Mouse (Mus musculus) R1 (cell line): Measurements from ENCODE around the gene L1td1.

Experiments used
- DNase-seq: peaks from one replicate; pipeline ENCODE4 v3.0.0-alpha.2; 2018; ENCODE audit warnings: low read depth, low spot score

The L1td1 gene

DNA sequence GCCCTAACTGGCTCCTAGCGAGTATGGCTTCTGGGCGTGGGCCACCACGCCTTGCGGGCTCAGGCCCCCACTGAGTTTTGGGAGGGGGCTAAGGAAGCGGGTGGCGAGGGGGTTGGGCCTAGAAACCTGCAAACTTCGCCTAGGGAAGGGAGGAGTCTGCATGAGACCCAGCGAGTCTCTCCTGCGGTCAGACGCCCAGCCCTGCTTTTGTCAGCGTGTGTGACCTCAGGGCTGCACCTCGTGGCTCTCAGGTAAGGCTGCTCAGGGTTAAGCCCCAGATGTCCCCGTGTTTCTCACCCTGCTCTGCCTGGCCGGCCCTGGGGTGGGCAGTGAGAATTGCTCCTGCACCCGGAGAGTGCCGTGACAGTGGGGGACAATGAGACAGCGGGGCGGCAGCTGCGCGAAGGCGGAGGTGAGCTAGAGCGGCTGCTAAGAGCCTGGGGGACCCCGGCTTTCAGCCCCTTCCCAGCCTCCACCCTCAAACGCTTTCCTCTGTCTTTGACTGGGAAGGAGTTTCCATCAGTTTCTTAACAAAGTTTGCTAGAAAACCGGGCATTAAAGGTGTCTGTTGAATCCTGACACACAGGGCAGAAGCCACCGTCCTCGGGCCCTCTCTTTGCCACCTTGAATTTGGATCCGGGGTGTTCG is at the start of gene L1td1:
TSS of gene L1td1 (plus strand) at position 145 of the 648 bp plus-strand sequence.
- DNase-seq: peak; percentile 96

DNA sequence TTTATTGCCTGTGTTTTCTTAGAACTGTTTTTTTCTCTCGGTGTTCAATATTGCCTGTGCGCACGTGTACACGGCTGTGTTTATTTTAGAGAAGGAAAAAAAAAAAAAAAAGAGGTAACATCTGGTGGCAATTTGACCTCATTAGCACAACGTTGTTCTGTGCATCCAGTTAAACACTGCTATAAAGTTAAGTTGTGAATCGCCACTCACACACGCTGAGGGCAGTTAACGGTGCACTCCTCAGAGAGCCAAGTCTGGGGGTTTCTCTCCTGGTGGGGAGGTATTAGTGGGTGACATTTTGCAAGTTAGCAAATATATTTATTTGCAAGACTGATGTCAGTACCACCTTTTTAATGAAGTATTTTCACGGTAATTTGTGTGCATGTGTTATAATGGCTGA is 49.0 kb upstream of the L1td1 start:
- no peak for DNase-seq

DNA sequence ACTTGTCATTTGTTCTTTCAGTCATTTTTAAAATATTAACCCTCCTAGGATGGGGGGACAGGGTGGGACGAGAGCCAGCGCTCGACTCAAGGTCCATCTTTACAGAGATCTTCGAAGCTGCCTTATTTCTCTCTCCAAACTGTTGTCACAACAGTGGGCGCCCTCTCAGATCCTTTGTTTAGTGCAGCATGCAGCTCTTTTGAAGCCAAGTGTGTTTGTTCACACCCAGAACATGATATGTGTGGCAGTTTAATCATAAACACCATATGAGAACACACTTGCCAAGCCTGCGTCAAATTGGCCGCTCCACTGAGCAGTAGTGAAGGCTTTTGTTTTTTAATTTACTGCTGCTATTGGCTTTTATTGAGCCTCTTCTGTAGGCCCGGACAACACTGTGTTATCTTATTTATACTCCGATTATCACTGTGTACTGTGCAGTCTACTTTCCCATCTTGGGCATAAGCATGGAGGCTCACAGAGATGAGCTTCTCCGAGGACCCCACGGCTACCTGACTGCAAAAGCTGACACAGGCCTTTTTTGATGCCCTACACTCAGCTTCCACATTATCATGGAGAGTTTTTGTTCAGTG is 39.8 kb upstream of the L1td1 start:
- no peak for DNase-seq

DNA sequence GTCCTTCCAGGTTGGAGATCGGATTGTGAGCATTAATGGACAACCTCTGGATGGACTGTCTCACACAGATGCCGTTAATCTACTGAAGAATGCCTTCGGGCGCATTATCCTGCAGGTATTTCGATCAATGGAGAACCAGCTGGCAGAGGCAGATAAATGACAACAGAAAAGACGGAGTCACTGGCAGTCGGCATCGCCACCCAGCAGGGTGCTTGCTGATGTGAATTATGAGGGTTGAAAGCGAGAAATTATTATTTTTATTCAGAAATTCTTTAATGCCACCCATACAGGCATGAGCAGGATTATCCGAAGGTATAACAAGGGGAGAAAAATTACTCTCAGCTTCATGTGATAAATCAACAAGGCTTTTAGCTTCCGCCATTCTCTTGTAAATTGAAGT is 38.4 kb upstream of the L1td1 start:
- DNase-seq: no peak

DNA sequence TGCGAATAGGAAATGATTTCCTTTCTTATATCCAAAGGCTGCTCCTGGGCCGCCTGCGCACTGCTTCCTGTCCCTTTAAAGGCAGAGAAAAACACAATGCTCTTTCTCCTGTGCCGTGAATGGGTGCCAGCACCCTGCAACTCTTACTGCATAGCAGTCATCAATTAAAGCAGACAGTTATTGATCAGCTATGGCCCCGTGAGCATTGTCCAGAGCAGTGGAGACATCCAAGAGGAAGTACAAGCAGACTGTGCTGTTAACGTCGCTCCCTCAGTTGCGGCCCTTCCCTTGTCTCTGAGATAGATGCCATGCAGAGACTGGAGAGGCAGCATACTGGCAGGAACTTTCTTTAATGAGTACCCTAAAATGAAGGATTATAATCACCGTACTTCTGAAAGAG is 38.0 kb upstream of the L1td1 start:
- DNase-seq: no peak

DNA sequence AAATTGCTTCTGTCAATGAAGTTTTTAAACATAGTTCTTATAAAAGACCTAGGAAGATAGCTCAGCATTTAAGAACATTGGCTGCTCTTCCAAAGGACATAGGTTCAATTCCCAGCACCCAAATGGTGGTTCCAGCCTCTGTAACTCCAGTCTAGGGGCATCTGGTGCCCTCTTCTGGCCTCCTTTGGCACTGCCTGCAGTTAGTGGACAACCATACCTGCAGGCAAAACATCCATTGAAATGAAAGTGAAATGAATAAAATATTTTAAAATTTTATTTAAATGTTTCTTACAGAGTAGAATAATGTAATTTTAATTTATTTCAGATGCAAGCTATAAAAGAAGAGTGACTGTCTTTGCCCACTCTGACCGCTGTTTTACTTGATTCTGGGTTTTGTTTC is 36.5 kb upstream of the L1td1 start:
- peak; percentile 42 for DNase-seq

DNA sequence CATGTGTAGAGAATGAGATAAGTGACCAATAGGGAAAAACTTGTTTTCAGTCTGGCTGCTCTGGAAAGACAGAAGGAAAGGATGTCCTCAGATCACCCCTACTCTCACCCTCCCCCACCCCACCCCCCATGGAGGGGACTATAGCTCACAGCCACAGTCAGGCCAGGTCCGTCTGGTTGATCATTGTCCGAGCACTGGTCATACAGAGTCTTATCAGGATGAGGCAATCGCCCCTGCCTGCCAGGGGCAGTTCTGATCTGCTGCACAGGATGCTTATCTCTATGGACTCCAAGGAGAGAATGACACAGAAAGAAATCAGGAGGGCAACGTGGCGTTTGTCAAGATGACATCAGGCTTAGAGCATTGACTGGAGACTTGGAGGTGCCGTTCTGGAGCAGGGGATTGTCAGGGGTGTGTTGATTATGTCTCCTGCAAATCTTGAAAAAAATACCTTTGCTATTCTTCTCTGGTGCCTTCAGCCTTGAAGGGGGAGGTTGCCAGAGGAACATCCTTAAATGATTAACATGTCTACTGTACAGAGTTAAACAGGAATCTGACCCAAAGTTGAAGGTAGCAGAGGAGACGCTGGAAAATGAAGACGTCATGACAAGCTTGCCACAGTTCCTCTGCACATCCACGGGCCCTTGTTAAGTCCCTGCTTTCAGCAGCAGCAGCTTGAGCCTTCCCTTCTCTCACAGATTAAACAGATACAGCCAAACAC is 32.9 kb upstream of the L1td1 start:
- DNase-seq: no peak

DNA sequence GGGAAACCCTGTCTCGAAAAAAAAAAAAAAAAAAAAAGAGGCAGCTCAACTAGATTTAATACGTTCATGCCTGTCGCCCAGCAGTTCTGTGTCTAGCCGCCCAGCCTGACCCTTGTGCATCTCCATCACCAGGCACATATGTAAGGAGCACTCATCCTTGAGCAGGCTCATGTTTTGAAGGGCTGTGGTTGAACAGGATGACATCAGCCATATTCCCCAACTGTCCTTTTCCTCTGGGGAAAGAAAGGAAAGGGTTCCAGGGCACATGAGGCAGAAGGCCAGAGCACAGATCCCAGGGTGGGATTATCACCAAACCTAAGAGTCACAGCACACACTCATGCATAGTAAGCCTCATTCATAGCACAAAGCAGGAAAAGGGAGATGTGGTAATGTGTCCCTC is 28.6 kb upstream of the L1td1 start:
- no peak for DNase-seq

DNA sequence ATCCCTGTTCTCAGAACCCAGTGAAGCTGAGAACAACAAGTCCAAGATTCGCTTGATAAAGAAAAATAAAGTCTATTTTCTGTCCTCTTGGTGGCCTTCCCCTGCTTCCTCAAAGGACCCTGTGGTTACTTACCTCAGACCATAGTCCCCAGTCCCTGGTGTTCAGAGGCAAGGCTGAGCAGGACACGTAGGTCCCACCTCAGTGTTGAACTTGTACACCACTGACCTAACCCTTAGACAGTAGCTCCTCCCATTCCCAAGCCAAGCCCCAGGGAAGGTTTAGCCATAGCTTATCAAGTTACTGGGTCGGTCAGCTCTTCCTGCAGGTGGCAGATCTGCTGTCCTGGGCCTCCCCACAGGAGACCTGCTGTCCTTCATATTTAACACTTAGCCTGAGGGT is 27.6 kb upstream of the L1td1 start:
- no peak for DNase-seq

DNA sequence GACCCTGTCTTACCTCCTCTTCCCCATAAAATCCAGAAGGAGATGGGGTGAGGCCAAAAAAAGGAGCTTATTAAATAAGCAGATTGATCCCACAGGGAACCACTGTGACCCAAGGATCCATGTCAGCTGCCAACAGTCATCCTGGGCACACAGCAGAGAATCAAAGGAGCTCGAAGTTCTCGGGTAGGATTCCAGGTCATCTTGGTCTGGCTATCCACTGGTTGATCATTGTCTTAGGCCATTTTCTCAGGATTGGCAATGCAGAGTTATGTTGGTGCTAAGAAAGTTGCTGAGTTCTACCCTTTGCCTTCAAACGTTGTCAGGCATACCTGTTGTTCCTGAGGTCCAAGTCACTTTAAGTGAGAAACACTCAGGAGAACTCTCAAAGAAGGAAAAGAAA is 26.4 kb upstream of the L1td1 start:
- DNase-seq: no peak

DNA sequence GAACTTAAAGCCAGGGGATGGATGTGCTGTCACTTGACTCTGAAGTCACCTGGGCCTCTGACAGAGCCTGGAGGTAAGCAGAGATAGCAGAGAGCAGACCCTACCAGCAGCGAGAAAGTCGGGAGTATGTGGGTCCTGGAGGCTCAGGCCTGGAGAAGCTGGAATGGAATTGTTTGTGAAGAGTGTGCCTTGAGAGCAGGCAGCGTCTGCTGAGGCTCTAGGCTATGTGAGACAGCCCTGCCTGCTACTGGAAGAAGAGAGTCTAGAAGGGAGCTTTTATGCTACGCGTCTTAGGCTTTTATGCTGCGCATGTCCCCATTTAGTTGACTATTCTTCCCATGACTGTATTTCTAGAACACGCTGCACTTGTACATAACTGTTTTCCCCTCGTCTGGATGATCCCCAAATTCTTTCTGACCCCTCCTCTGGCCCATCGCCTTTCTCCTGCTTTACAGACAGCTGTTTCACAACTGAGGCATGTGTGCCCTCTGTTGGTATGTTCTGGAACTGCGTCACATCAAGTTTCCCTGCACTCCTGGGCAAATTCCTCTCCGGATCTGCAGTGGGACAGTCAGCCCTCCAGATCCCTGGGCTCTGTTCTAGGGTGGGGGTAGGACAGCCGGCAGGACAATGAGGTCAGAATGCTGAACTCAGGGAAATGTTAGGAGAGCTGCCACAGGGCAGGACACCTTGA is 24.2 kb upstream of the L1td1 start:
- DNase-seq: peak; percentile 80

DNA sequence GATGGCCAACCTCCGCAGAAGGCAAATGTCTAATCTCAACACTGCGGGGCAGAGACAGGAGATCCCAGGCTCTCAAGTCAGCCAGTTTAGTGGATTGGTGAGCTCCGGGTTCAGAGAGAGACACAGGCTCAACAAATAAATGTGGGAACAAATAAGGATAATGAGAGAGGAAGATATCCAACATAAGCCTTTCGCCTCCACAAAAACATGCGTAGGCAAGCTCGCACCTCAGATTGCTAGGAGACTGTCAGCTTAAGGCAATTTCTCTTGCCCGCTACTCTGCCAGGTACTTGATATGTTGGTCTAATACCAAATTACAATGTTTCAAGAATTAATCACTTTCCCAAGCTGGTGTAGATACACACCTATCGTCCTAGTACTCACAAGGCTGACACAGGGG is 15.6 kb upstream of the L1td1 start:
- DNase-seq: no peak

DNA sequence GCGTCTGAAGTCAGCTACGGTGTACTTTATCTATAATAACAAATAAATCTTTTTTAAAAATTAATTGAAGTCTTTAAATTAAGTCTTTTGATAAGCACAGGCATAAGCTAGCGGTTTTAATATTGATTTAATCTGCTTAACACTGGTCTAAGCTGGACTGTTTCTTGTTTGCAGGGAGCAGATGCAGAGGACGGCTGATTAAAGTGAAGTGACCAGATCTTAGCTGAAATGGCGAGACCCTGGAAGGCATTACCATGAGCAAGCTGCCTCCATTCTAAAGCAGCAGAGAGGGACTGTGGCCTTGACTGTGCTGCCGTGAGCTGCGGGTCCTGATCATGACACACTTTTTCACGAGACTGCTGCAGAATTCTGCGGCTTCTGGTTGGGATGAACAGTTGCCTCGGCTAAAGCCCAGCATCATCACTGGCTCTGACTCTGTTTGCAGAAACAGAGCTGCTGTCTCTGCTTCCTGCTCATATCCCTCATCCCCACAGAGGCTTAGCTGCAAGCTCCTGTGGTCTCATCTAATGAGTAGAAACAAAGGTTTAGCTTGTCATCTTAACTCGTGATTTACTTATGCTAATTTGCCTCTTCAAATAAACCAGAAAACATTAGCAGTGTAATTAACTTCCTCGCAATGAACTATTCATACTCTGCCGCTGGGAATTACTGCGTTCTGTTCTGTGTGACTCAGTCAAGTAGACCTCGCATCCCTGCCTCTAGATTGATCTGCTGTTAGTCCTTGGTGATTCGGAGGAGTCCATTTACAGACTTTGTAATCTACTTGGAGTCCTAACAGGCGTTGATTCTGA is 8.6 kb upstream of the L1td1 start:
- peak; percentile 13 for DNase-seq

DNA sequence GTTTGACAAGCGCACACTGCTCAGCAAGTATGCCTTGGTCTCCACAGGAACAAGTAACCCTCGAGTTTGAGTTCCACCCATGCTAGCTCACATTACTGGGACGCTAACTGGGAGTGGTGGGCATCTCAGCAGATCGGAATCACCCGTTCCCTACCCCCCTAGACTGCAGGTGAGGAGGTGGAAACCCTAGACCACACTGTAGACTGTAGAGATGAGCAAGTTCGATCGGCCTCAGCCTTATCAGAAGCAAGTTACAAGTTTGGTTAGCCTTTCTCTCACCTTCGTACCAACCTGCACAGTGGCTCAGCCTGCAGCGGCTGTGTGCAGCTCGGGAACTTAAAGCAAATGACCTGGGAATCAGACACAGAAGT is 8.0 kb upstream of the L1td1 start:
- no peak for DNase-seq

DNA sequence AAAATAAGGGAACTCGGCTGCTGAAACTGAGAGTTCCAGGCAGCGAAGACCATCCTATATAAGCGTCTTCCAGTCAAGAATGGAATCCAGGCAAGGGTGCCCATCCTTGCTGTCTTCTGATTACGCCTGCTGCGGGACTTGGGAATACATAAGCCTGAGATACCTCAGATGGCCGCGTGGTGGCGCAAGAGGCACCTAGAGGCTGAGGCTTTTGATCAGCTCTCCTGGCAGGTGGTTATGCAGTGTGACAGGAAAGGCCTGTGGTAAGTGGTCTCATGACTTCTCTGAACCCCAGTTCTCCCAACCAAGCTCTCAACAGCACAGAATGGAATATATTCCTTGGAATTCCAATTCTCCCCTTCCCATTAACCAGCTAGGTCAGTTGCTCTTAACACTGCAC is 4.1 kb upstream of the L1td1 start:
- peak; percentile 94 for DNase-seq

DNA sequence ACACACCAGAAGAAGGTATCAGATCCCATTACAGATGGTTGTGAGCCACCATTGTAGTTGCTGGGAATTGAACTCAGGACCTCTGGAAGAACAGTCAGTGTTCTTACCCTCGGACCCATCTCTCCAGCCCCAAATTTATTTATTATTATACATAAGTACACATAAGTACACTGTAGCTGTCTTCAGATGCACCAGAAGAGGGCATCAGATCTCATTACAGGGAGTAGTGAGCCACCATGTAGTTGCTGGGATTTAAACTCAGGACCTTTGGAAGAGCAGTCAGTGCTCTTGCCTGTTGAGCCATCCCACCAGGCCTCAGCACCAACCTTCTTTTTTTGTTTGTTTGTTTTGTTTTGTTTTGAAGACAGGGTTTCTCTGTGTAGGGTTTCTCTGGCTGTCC is 1.9 kb upstream of the L1td1 start:
- DNase-seq: peak; percentile 29

DNA sequence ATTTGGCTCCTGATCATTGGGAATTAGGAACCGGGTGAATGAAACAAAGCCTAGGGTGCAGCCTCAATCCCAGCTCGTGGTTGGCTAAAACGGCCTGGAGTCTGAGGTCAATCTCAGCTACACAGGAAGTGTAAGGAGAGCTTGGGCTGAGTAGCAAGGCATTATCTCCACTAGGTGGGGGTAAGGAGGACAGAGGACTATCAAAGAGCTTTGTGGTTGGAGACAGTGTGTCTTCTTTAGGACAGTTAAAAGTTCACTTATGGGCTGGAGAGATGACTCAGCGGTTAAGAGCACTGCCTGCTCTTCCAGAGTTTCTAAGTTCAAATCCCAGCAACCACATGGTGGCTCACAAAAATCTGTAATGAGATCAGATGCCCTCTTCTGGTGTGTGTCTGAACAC is 1.1 kb upstream of the L1td1 start:
- DNase-seq: peak; percentile 99

DNA sequence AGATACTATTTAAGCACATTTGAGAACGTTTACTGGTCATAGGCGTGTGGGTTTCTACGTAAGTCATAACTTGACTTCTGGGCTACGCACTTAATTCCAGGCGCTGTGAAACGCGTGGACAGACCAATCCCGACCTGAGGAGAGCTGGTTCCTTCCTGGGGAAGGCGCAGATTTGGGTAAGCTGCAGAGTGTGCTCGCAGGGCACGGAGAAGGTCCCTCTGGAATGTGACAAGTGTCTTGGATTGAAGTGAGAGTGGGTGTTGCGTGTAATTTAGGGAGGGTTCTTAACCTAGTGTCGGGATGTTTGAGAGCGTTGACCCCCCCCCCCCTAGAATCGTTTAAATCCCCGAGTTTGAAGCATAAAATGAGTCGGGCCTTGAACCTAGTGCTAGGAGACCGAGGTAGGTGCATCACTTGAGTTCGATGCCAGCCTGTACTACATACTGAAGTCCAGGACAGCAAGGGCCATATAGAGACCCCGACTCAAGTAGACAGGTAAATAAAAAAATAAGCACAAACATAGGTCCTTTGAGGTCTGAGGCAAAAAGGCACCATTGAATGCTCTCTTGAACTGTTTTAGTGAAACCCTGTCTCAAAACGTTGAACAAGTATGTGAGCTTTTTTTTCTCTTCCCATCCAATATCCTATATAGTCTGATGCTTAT is 893 bp downstream of the L1td1 start:
- DNase-seq: peak; percentile 79

DNA sequence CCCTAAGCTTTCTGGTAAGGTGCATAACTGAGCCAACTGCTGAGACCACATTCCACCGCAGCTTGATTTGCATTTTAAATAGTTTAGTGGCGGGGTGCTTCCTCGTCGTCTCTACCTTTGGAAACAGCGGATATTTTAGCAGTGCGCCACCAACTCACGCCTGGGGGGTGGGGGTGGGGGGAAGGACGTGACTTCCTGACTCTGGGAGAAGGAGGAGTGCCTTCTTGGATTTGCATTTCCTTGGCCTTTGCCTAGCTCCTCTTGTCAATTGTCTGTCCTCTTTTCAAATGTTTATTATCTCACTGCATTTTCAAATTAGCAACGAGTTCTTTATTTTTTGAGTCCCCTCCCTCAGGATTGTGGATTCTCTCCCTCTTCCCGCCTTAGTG is 1.4 kb downstream of the L1td1 start:
- peak; percentile 99 for DNase-seq

DNA sequence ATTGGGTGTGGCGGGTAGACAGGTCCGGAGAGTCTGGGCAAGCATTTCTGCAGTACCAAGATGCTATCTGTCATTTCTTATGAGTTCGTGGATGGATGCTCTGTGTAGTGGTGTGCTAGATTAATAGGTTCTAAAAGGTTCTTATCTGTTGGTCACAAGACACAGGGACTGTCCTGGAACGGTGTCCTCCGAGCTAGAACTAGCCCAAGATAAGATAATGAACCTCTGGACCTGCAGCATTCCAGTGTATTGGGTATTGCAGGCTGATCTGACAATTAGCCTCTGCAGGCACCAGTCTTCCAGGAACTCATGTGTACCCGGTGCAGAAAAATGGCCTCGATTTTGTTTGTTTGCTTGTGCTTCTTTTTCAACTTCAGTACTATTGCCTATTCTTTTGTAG is 2.2 kb downstream of the L1td1 start:
- peak; percentile 65 for DNase-seq

DNA sequence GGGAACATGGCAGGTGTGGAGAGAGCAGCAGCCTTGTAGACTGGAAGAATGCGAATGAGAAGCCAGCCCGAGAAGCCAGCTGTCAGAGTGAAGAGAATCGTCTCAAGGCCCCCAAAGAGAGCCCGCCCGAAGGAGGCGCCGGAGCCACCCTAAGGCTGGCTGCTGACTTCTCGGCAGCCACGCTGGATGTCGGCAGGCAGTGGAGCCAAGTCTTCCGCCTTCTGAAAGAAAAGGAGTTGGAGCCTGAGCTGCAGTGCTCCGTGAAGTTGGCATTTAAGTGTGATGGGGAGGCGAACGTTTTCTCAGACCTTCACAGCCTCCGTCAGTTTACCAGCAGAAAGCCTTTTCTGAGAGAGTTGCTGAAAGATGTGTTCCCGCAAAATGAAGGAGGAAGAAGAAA is 7.1 kb downstream of the L1td1 start:
- DNase-seq: no peak
